Mouse (Mus musculus) lung, postnatal 0 days (tissue): ENCODE measurements around the gene Ddr2. TPM values are rescaled to one million over a fixed set of nuclear protein-coding genes. Genes with fewer than 3 reads are reported as not detected.

Experiments used
- ATAC-seq: fragments of 200-750 bp; cut with Nextera tagmentation; 2 replicates; pipeline ENCODE4 v1.8.0; 2017; ENCODE audit warnings: moderate library complexity
- DNase-seq: peaks from one replicate; pipeline ENCODE4 v3.0.0-alpha.2; 2016; ENCODE audit warnings: low spot score
- H3K27ac ChIP-seq: fragments of 300-500 bp; sonication (generic); 2 replicates; pipeline ENCODE4 v1.5.1; 2014; ENCODE audit warnings: antibody characterized with exemption, mild to moderate bottlenecking, low read length, mixed read lengths
- H3K27me3 ChIP-seq: fragments of 300-500 bp; sonication (generic); replicated peaks from 2 replicates; pipeline ENCODE4 v1.6.1; 2014; ENCODE audit warnings: low read length, mixed read lengths; ENCODE audit not compliant: insufficient read depth
- H3K36me3 ChIP-seq: fragments of 300-500 bp; sonication (generic); 2 replicates; pipeline ENCODE4 v1.6.1; 2014; ENCODE audit warnings: low read length, mixed read lengths; ENCODE audit not compliant: insufficient read depth
- H3K4me1 ChIP-seq: fragments of 300-500 bp; sonication (generic); 2 replicates; pipeline ENCODE4 v1.6.1; 2014; ENCODE audit warnings: antibody characterized with exemption, low read depth, low read length, mixed read lengths; ENCODE audit not compliant: insufficient read depth
- H3K4me2 ChIP-seq: fragments of 300-500 bp; sonication (generic); replicated peaks from 2 replicates; pipeline ENCODE4 v1.6.1; 2014; ENCODE audit warnings: low read depth, mild to moderate bottlenecking, low read length, moderate library complexity, mixed read lengths
- H3K4me3 ChIP-seq: fragments of 300-500 bp; sonication (generic); 2 replicates; pipeline ENCODE4 v1.5.1; 2014; ENCODE audit warnings: low read depth, low read length
- H3K9ac ChIP-seq: fragments of 300-500 bp; sonication (generic); replicated peaks from 2 replicates; pipeline ENCODE4 v1.6.1; 2014; ENCODE audit warnings: low read depth, mild to moderate bottlenecking
- H3K9me3 ChIP-seq: fragments of 300-500 bp; sonication (generic); 2 replicates; pipeline ENCODE4 v1.6.1; 2016; ENCODE audit warnings: low read length, mixed read lengths
- CTCF ChIP-seq: IDR thresholded peaks from 2 replicates; pipeline ENCODE4 v1.5.1; 2016; ENCODE audit warnings: antibody characterized with exemption, mild to moderate bottlenecking
- EP300 ChIP-seq: IDR thresholded peaks from 2 replicates; pipeline ENCODE4 v1.6.1; 2016; ENCODE audit warnings: antibody characterized with exemption, mild to moderate bottlenecking, control low read depth
- WGBS: fragments of 180-500 bp; shearing (Covaris S2); extraction: QIAGEN DNeasy Blood & Tissue Kit; methylation state at CpG from one replicate; pipeline ENCODE4 v1.1.7; 2014; 5-methylcytosine and 5-hydroxymethylcytosine counted together
- polyA plus RNA-seq: library from polyadenylated mRNA; unstranded; fragments of >200 nt; fragmentation: Nextera tagmentation; extraction: Ambion mirVana; gene quantifications from 2 replicates; pipeline ENCODE4 v1.2.1, GENCODE M21; 2015

The Ddr2 gene
- polyA plus RNA-seq, 1 experiment from 2014 or later = 20.6 TPM

GRCm38 (mm10) chr1:170079465-170079864 is 31.1 kb downstream of the Ddr2 start:
- H3K4me2 ChIP-seq = no peak overlapping the region
- no peaks in the 10 kb centered on the region for H3K27me3 ChIP-seq
- H3K9ac ChIP-seq = no peak overlapping the region
- no peak overlapping the region for H3K4me3 ChIP-seq
- H3K4me1 ChIP-seq = no peaks in the 10 kb centered on the region
- DNase-seq (no peak), ATAC-seq (no peak)
- 55% methylated on average over 2 of the region's 2 CpGs for WGBS
- no peak overlapping the region for H3K27ac ChIP-seq
- TF ChIP-seq CTCF (no peak), EP300 (no peak)
- no peaks in the 10 kb centered on the region for H3K36me3 ChIP-seq
- H3K9me3 ChIP-seq = no peaks in the 10 kb centered on the region

GRCm38 (mm10) chr1:170076339-170076738 is 34.2 kb downstream of the Ddr2 start:
- Histone ChIP-seq H3K27me3 (no peaks in the 10 kb centered on the region), H3K36me3 (no peaks in the 10 kb centered on the region), H3K4me1 (no peaks in the 10 kb centered on the region), H3K9ac (no peak overlapping the region), H3K27ac (no peak overlapping the region), H3K9me3 (no peaks in the 10 kb centered on the region), H3K4me3 (no peak overlapping the region), H3K4me2 (no peak overlapping the region)
- WGBS = 80% methylated on average over 5 of the region's 5 CpGs
- DNase-seq = no peak
- no peak for ATAC-seq
- TF ChIP-seq EP300 (no peak), CTCF (no peak)

- H3K9ac ChIP-seq = no peak overlapping the region
- H3K27ac ChIP-seq = no peak overlapping the region
- DNase-seq (no peak), ATAC-seq (no peak)
- H3K4me1 ChIP-seq = no peaks in the 10 kb centered on the region
- H3K36me3 ChIP-seq = no peaks in the 10 kb centered on the region
- H3K4me2 ChIP-seq = no peak overlapping the region
- TF ChIP-seq CTCF (no peak), EP300 (no peak)
- H3K9me3 ChIP-seq = no peaks in the 10 kb centered on the region
- H3K4me3 ChIP-seq = no peak overlapping the region
- H3K27me3 ChIP-seq = no peaks in the 10 kb centered on the region
- 83% methylated on average over 8 of the region's 8 CpGs for WGBS
These were observed 36.8 kb downstream of the Ddr2 start for GRCm38 (mm10) chr1:170073768-170074167.

- TF ChIP-seq CTCF (no peak), EP300 (no peak)
- Histone ChIP-seq H3K9me3 (no peaks in the 10 kb centered on the region), H3K4me1 (no peaks in the 10 kb centered on the region), H3K27me3 (no peaks in the 10 kb centered on the region), H3K9ac (no peak overlapping the region), H3K27ac (no peak overlapping the region), H3K4me3 (no peak overlapping the region), H3K36me3 (no peaks in the 10 kb centered on the region), H3K4me2 (no peak overlapping the region)
- ATAC-seq (no peak), DNase-seq (no peak)
- whole genome bisulfite sequencing = 83% methylated on average over 5 of the region's 5 CpGs
These were observed 41.4 kb downstream of the Ddr2 start for GRCm38 (mm10) chr1:170069143-170069542.

GRCm38 (mm10) chr1:170065931-170066330 is 44.6 kb downstream of the Ddr2 start:
- WGBS = 47% methylated on average over 2 of the region's 2 CpGs
- H3K27ac ChIP-seq = no peak overlapping the region
- no peaks in the 10 kb centered on the region for H3K9me3 ChIP-seq
- TF ChIP-seq CTCF (no peak), EP300 (no peak)
- H3K4me2 ChIP-seq = no peak overlapping the region
- H3K9ac ChIP-seq = no peak overlapping the region
- ATAC-seq (no peak), DNase-seq (no peak)
- H3K4me3 ChIP-seq = no peak overlapping the region
- H3K27me3 ChIP-seq = no peaks in the 10 kb centered on the region
- H3K4me1 ChIP-seq = no peaks in the 10 kb centered on the region
- H3K36me3 ChIP-seq = no peaks in the 10 kb centered on the region

GRCm38 (mm10) chr1:170065009-170065408 is 45.6 kb downstream of the Ddr2 start:
- 47% methylated on average over 8 of the region's 8 CpGs for WGBS
- H3K4me2 ChIP-seq = no peak overlapping the region
- no peak overlapping the region for H3K9ac ChIP-seq
- no peak overlapping the region for H3K27ac ChIP-seq
- H3K9me3 ChIP-seq = no peaks in the 10 kb centered on the region
- no peaks in the 10 kb centered on the region for H3K36me3 ChIP-seq
- DNase-seq = no peak
- H3K4me1 ChIP-seq = no peaks in the 10 kb centered on the region
- H3K27me3 ChIP-seq = no peaks in the 10 kb centered on the region
- no peak for ATAC-seq
- no peak overlapping the region for H3K4me3 ChIP-seq
- TF ChIP-seq EP300 (no peak), CTCF (no peak)

- H3K9ac ChIP-seq = no peak overlapping the region
- no peaks in the 10 kb centered on the region for H3K27me3 ChIP-seq
- 18% methylated on average over 9 of the region's 9 CpGs for WGBS
- TF ChIP-seq EP300 (no peak), CTCF (no peak)
- ATAC-seq (peak; percentile 67), DNase-seq (peak; percentile 40)
- H3K9me3 ChIP-seq = no peaks in the 10 kb centered on the region
- H3K4me2 ChIP-seq = no peak overlapping the region
- no peak overlapping the region for H3K27ac ChIP-seq
- H3K36me3 ChIP-seq = no peaks in the 10 kb centered on the region
- H3K4me3 ChIP-seq = no peak overlapping the region
- no peaks in the 10 kb centered on the region for H3K4me1 ChIP-seq
These were observed 46.5 kb downstream of the Ddr2 start for GRCm38 (mm10) chr1:170064083-170064494.
